Mouse (Mus musculus) spleen, postnatal 10 days (tissue): Measurements from ENCODE around the gene Bicra.

Experiments
- DNase-seq, 2 experiments: peaks; one replicate each; pipeline ENCODE4 v3.0.0; 2021 to 2022; ENCODE audit warnings: low spot score in 2 of 2

Gene Bicra

GRCm38 (mm10) chr7:15972247-15972646 lies 75.5 kb downstream of the Bicra start:
- DNase-seq: no peak

GRCm38 (mm10) chr7:15969674-15970073 lies 78.0 kb downstream of the Bicra start:
- DNase-seq: no peak

- DNase-seq: no peak
These were observed 79.4 kb downstream of the Bicra start for GRCm38 (mm10) chr7:15968322-15968721.

GRCm38 (mm10) chr7:15967312-15967711 lies 80.4 kb downstream of the Bicra start, which contains the start of gene Ehd2:
Gene Ehd2 (minus strand): TSS chr7:15967567.
- DNase-seq: peak; percentile 65 to 80

- no peak for DNase-seq
These were observed 81.2 kb downstream of the Bicra start for GRCm38 (mm10) chr7:15966489-15966888.

GRCm38 (mm10) chr7:15963798-15964652 lies 83.7 kb downstream of the Bicra start:
- peak in 1 of 2 experiments; percentile 58 for DNase-seq

GRCm38 (mm10) chr7:15962311-15963288 lies 85.1 kb downstream of the Bicra start:
- DNase-seq: peak in 1 of 2 experiments; percentile 60

- no peak for DNase-seq
These were observed 85.9 kb downstream of the Bicra start for GRCm38 (mm10) chr7:15961798-15962197.

GRCm38 (mm10) chr7:15961239-15961638 lies 86.5 kb downstream of the Bicra start:
- no peak for DNase-seq

- no peak for DNase-seq
These were observed 87.0 kb downstream of the Bicra start for GRCm38 (mm10) chr7:15960691-15961090.

GRCm38 (mm10) chr7:15956143-15956542 lies 91.6 kb downstream of the Bicra start:
- DNase-seq: no peak

- no peak for DNase-seq
These were observed 92.2 kb downstream of the Bicra start for GRCm38 (mm10) chr7:15955509-15955908.

- DNase-seq: peak; percentile 34 to 71
These were observed 92.7 kb downstream of the Bicra start for GRCm38 (mm10) chr7:15954978-15955443.

- no peak for DNase-seq
These were observed 93.3 kb downstream of the Bicra start for GRCm38 (mm10) chr7:15954436-15954835.

- DNase-seq: peak in 1 of 2 experiments; percentile 70
These were observed 94.2 kb downstream of the Bicra start for GRCm38 (mm10) chr7:15953307-15954074.

GRCm38 (mm10) chr7:15952416-15952815 lies 95.3 kb downstream of the Bicra start:
- DNase-seq: peak in 1 of 2 experiments; percentile 53

- no peak for DNase-seq
These were observed 97.7 kb downstream of the Bicra start for GRCm38 (mm10) chr7:15950008-15950407.

- no peak for DNase-seq
These were observed 98.4 kb downstream of the Bicra start for GRCm38 (mm10) chr7:15949216-15949790.

GRCm38 (mm10) chr7:15948381-15948941 lies 99.3 kb downstream of the Bicra start:
- peak; percentile 80 to 93 for DNase-seq

- DNase-seq: no peak
These were observed 100.0 kb downstream of the Bicra start for GRCm38 (mm10) chr7:15947653-15948260.
